ENCODE assay signal across 10 mouse cellular contexts in genomic region chr2:159443581-159443980, GRCm38 (mm10).
A peak's percentile ranks its signal among the peaks of the same experiment; 100 is the strongest.
DNase-seq lines count a peak whose midpoint lies in the region; ATAC-seq and TF ChIP-seq lines count a peak whose summit lies in the region.
"Had no signal": no experiment of that assay in that cellular context is flagged by ENCODE, and none has a peak within 500 bp of the region (broad histone marks: within the 10 kb centered on the region; RNA-seq: fewer than 3 reads in every experiment).

No protein-coding gene starts in this region.

- no peak for ATAC-seq in hindbrain, embryonic 11.5 days (ENCODE audit: low FRiP score)
- no peak for ATAC-seq in hindbrain, embryonic 13.5 days (ENCODE audit: low FRiP score)

- no peaks in the 10 kb centered on the region for H3K27me3 ChIP-seq in hindbrain, embryonic 11.5 days (ENCODE audit: control insufficient read depth, insufficient read depth, low read length)
- H3K27me3 ChIP-seq in hindbrain, embryonic 13.5 days, result no peaks in the 10 kb centered on the region
- H3K27me3 ChIP-seq: heart, embryonic 15.5 days; lung, embryonic 15.5 days had no signal

- H3K4me3 ChIP-seq in hindbrain, embryonic 11.5 days (ENCODE audit: low read depth, low read length), result no peak overlapping the region
- no peak overlapping the region for H3K4me3 ChIP-seq in hindbrain, embryonic 13.5 days
- no peak overlapping the region for H3K4me3 ChIP-seq in ES-E14 (ENCODE audit: insufficient read depth in 1 of 2, low read depth in 1 of 2, low read length in 2 of 2, poor library complexity in 1 of 2, severe bottlenecking in 1 of 2)
- H3K4me3 ChIP-seq: heart, embryonic 15.5 days; lung, embryonic 15.5 days had no signal

- WGBS in hindbrain, embryonic 11.5 days, result 26% methylated on average over 8 of the region's 8 CpGs
- 25% methylated on average over 8 of the region's 8 CpGs for WGBS in hindbrain, embryonic 13.5 days

- no peak overlapping the region for H3K9ac ChIP-seq in hindbrain, embryonic 11.5 days (ENCODE audit: low read depth, low read length)
- no peak overlapping the region for H3K9ac ChIP-seq in hindbrain, embryonic 13.5 days
- no peak overlapping the region for H3K9ac ChIP-seq in ES-E14 (ENCODE audit: insufficient read depth, low read depth, low read length, poor library complexity, severe bottlenecking)
- H3K9ac ChIP-seq: heart, embryonic 15.5 days; lung, embryonic 15.5 days had no signal

- in situ Hi-C loops in ES-E14 (cut with MboI; ENCODE audit: low sequenced_read_pairs in 2 of 2, unreplicated experiment in 2 of 2), result no loop called here

- no peaks in the 10 kb centered on the region for H3K4me1 ChIP-seq in hindbrain, embryonic 11.5 days (replicated peaks; ENCODE audit: control insufficient read depth, insufficient read depth, low read length)
- H3K4me1 ChIP-seq in hindbrain, embryonic 13.5 days (replicated peaks), result no peaks in the 10 kb centered on the region
- H3K4me1 ChIP-seq in ES-E14 (ENCODE audit: control insufficient read depth in 2 of 2, insufficient read depth in 2 of 2, low read length in 2 of 2, poor library complexity in 1 of 2), result no peaks in the 10 kb centered on the region
- H3K4me1 ChIP-seq: heart, embryonic 15.5 days had no signal

- H3K9me3 ChIP-seq in hindbrain, embryonic 11.5 days (ENCODE audit: control insufficient read depth, low read length), result no peaks in the 10 kb centered on the region
- no peaks in the 10 kb centered on the region for H3K9me3 ChIP-seq in hindbrain, embryonic 13.5 days
- no peaks in the 10 kb centered on the region for H3K9me3 ChIP-seq in ES-E14 (ENCODE audit: control insufficient read depth, insufficient read depth, low read depth, low read length)
- H3K9me3 ChIP-seq: heart, embryonic 15.5 days; lung, embryonic 15.5 days had no signal

- no peaks in the 10 kb centered on the region for H3K36me3 ChIP-seq in hindbrain, embryonic 11.5 days (ENCODE audit: control insufficient read depth, insufficient read depth, low read length)
- no peaks in the 10 kb centered on the region for H3K36me3 ChIP-seq in hindbrain, embryonic 13.5 days
- no peaks in the 10 kb centered on the region for H3K36me3 ChIP-seq in ES-E14 (ENCODE audit: control insufficient read depth, insufficient read depth, low read length, poor library complexity, severe bottlenecking)
- H3K36me3 ChIP-seq: heart, embryonic 15.5 days; lung, embryonic 15.5 days had no signal

- H3K27ac ChIP-seq in hindbrain, embryonic 11.5 days (ENCODE audit: low read depth, low read length), result no peak overlapping the region
- no peak overlapping the region for H3K27ac ChIP-seq in hindbrain, embryonic 13.5 days
- no peak overlapping the region for H3K27ac ChIP-seq in ES-E14 (ENCODE audit: insufficient read depth, low read depth, low read length, poor library complexity, severe bottlenecking)
- H3K27ac ChIP-seq: heart, embryonic 15.5 days; lung, embryonic 15.5 days had no signal

- peak; percentile 73 for DNase-seq in hindbrain, embryonic 11.5 days (ENCODE audit: low spot score)
- DNase-seq in ES-E14 (ENCODE audit: low read depth, low spot score), result peak; percentile 60
- peak; percentile 33 to 49 for DNase-seq in adrenal gland, postnatal 36 days
- DNase-seq in layer of hippocampus, postnatal 36 days, result peak; percentile 9 to 20
- no peak for DNase-seq in urinary bladder, postnatal 36 days (ENCODE audit: low spot score in 2 of 2)
- DNase-seq in thymus, postnatal 10 days (ENCODE audit: low spot score in 2 of 2), result no peak
- DNase-seq in thymus, postnatal 36 days, result no peak

- H3K4me2 ChIP-seq in hindbrain, embryonic 11.5 days (replicated peaks; ENCODE audit: low read depth, low read length), result no peak overlapping the region
- H3K4me2 ChIP-seq in hindbrain, embryonic 13.5 days, result no peak overlapping the region
- H3K4me2 ChIP-seq: heart, embryonic 15.5 days; lung, embryonic 15.5 days had no signal

TF ChIP-seq in ES-E14, 5 proteins besides CTCF, POLR2A, EP300 and RAD21:
- no peak for TF ChIP-seq HCFC1 (IDR thresholded peaks at IDR 0.05; ENCODE audit: borderline replicate concordance, insufficient read depth, low read length)
- no peak for TF ChIP-seq ZNF384 (IDR thresholded peaks at IDR 0.05; ENCODE audit: low read depth, low read length)
- no peak for TF ChIP-seq ZC3H11A (IDR thresholded peaks at IDR 0.05; ENCODE audit: borderline replicate concordance, low read depth, low read length)
- TF ChIP-seq MAFK (IDR thresholded peaks at IDR 0.05; ENCODE audit: insufficient read depth, low read depth, low read length), result no peak
- no peak for TF ChIP-seq CHD2 (IDR thresholded peaks at IDR 0.05; ENCODE audit: low read depth, low read length)

Comparison
In these comparisons a context has a peak if more than half of its experiments do, and no peak if none do; other contexts are left out.
1. DNase-seq: peak in hindbrain, embryonic 11.5 days (single experiment), ES-E14 (single experiment), adrenal gland, postnatal 36 days (2 of 2) and layer of hippocampus, postnatal 36 days (2 of 2); none in urinary bladder, postnatal 36 days (0 of 2), thymus, postnatal 10 days (0 of 2) and thymus, postnatal 36 days (0 of 2).